Mouse (Mus musculus) midbrain, embryonic 10.5 days (tissue): ENCODE measurements around the gene Ccdc92. TPM values are rescaled to one million over a fixed set of nuclear protein-coding genes. Genes with fewer than 3 reads are reported as not detected.

Experiments
- DNase-seq: peaks from one replicate; pipeline ENCODE4 v3.0.0-alpha.2; 2017; ENCODE audit warnings: low spot score
- H3K27ac ChIP-seq: fragments of 300-500 bp; sonication (generic); replicated peaks from 2 replicates; pipeline ENCODE4 v1.5.1; 2016; ENCODE audit warnings: mild to moderate bottlenecking
- H3K27me3 ChIP-seq: fragments of 300-500 bp; sonication (generic); 2 replicates; pipeline ENCODE4 v1.6.1; 2016; ENCODE audit warnings: low read depth, mild to moderate bottlenecking; ENCODE audit not compliant: poor library complexity, severe bottlenecking
- H3K36me3 ChIP-seq: fragments of 300-500 bp; sonication (generic); 2 replicates; pipeline ENCODE4 v1.6.1; 2016; ENCODE audit warnings: mild to moderate bottlenecking, moderate library complexity
- H3K4me1 ChIP-seq: fragments of 300-500 bp; sonication (generic); 2 replicates; pipeline ENCODE4 v1.6.1; 2016
- H3K4me3 ChIP-seq: fragments of 300-500 bp; sonication (generic); 2 replicates; pipeline ENCODE4 v1.5.1; 2016; ENCODE audit warnings: mild to moderate bottlenecking, moderate library complexity
- H3K9me3 ChIP-seq: fragments of 300-500 bp; sonication (generic); replicated peaks from 2 replicates; pipeline ENCODE4 v1.6.1; 2016; ENCODE audit warnings: mild to moderate bottlenecking
- WGBS: fragments of 180-500 bp; shearing (Covaris S2); methylation state at CpG from one replicate; pipeline ENCODE4 v1.1.7; 2016; 5-methylcytosine and 5-hydroxymethylcytosine counted together
- polyA plus RNA-seq: library from polyadenylated mRNA; unstranded; fragments of >200 nt; fragmentation: Nextera tagmentation; extraction: Ambion mirVana; gene quantifications from 2 replicates; pipeline ENCODE4 v1.2.1, GENCODE M21; 2016

Gene Ccdc92
- polyA plus RNA-seq, 1 experiment from 2014 or later = 12.1 TPM

- H3K4me1 ChIP-seq = no peaks in the 10 kb centered on the region
- H3K36me3 ChIP-seq = peaks cover 85% of the 10 kb centered on the region
- WGBS = 91% methylated on average over 6 of the region's 6 CpGs
- no peaks in the 10 kb centered on the region for H3K27me3 ChIP-seq
- no peaks in the 10 kb centered on the region for H3K9me3 ChIP-seq
- H3K4me3 ChIP-seq = no peak overlapping the region
- H3K27ac ChIP-seq = no peak overlapping the region
- no peak for DNase-seq
Observed at GRCm38 (mm10) chr5:124879801-124880200, 17.6 kb upstream of the Ccdc92 start.

GRCm38 (mm10) chr5:124879251-124879650, 17.0 kb upstream of the Ccdc92 start:
- 99% methylated on average over 4 of the region's 4 CpGs for WGBS
- peaks cover 85% of the 10 kb centered on the region for H3K36me3 ChIP-seq

GRCm38 (mm10) chr5:124873890-124874601, 11.8 kb upstream of the Ccdc92 start:
- Histone ChIP-seq H3K36me3 (peaks cover 79% of the 10 kb centered on the region), H3K4me3 (no peak overlapping the region), H3K27ac (no peak overlapping the region), H3K4me1 (peaks cover 11% of the 10 kb centered on the region), H3K9me3 (no peaks in the 10 kb centered on the region), H3K27me3 (no peaks in the 10 kb centered on the region)
- DNase-seq = no peak
- 89% methylated on average over 6 of the region's 6 CpGs for WGBS

More at GRCm38 (mm10) chr5:124879251-124879650, 17.0 kb upstream of the Ccdc92 start:
- Histone ChIP-seq H3K4me1 (no peaks in the 10 kb centered on the region), H3K9me3 (no peaks in the 10 kb centered on the region), H3K27ac (no peak overlapping the region), H3K4me3 (no peak overlapping the region), H3K27me3 (no peaks in the 10 kb centered on the region)
- no peak for DNase-seq

GRCm38 (mm10) chr5:124873096-124873495, 10.9 kb upstream of the Ccdc92 start:
- no peak overlapping the region for H3K4me3 ChIP-seq

GRCm38 (mm10) chr5:124872033-124872432, 9.8 kb upstream of the Ccdc92 start:
- H3K27me3 ChIP-seq = no peaks in the 10 kb centered on the region
- peaks cover 87% of the 10 kb centered on the region for H3K36me3 ChIP-seq
- H3K4me3 ChIP-seq = no peak overlapping the region
- H3K4me1 ChIP-seq = peaks cover 16% of the 10 kb centered on the region
- no peaks in the 10 kb centered on the region for H3K9me3 ChIP-seq
- no peak for DNase-seq
- 90% methylated on average over 2 of the region's 2 CpGs for WGBS
- no peak overlapping the region for H3K27ac ChIP-seq

More at GRCm38 (mm10) chr5:124873096-124873495, 10.9 kb upstream of the Ccdc92 start:
- H3K36me3 ChIP-seq = peaks cover 83% of the 10 kb centered on the region
- no peaks in the 10 kb centered on the region for H3K27me3 ChIP-seq
- 94% methylated on average over 3 of the region's 3 CpGs for WGBS
- DNase-seq = no peak
- peaks cover 11% of the 10 kb centered on the region for H3K4me1 ChIP-seq
- no peak overlapping the region for H3K27ac ChIP-seq
- H3K9me3 ChIP-seq = no peaks in the 10 kb centered on the region

- no peak overlapping the region for H3K27ac ChIP-seq
- no peak overlapping the region for H3K4me3 ChIP-seq
- peak; percentile 37 for DNase-seq
Observed at GRCm38 (mm10) chr5:124868981-124869380, 6.8 kb upstream of the Ccdc92 start.

GRCm38 (mm10) chr5:124862871-124863741, 882 bp upstream of the Ccdc92 start:
- peaks cover 41% of the 10 kb centered on the region for H3K4me1 ChIP-seq
- H3K36me3 ChIP-seq = peaks cover 34% of the 10 kb centered on the region
- peak overlapping the region; percentile 95 for H3K27ac ChIP-seq
- peak; percentile 64 for DNase-seq
- H3K9me3 ChIP-seq = no peaks in the 10 kb centered on the region
- under 1% methylated on average over 87 of the region's 88 CpGs for WGBS
- H3K4me3 ChIP-seq = peak overlapping the region; percentile 74
- H3K27me3 ChIP-seq = peaks cover 32% of the 10 kb centered on the region

More at GRCm38 (mm10) chr5:124868981-124869380, 6.8 kb upstream of the Ccdc92 start:
- Histone ChIP-seq H3K36me3 (peaks cover 83% of the 10 kb centered on the region), H3K4me1 (peaks cover 27% of the 10 kb centered on the region), H3K9me3 (no peaks in the 10 kb centered on the region), H3K27me3 (no peaks in the 10 kb centered on the region)
- 59% methylated on average over 4 of the region's 4 CpGs for WGBS

GRCm38 (mm10) chr5:124861463-124861862, 761 bp downstream of the Ccdc92 start:
- no peaks in the 10 kb centered on the region for H3K9me3 ChIP-seq
- peaks cover 36% of the 10 kb centered on the region for H3K4me1 ChIP-seq
- peak overlapping the region; percentile 95 for H3K27ac ChIP-seq
- WGBS = under 1% methylated on average over 33 of the region's 33 CpGs
- peak overlapping the region; percentile 74 for H3K4me3 ChIP-seq
- peaks cover 32% of the 10 kb centered on the region for H3K27me3 ChIP-seq
- DNase-seq = peak; percentile 39
- peaks cover 18% of the 10 kb centered on the region for H3K36me3 ChIP-seq

GRCm38 (mm10) chr5:124860013-124860412, 2.2 kb downstream of the Ccdc92 start:
- peak; percentile 22 for DNase-seq
- Histone ChIP-seq H3K36me3 (peaks cover 4% of the 10 kb centered on the region), H3K27me3 (peaks cover 32% of the 10 kb centered on the region), H3K27ac (no peak overlapping the region), H3K9me3 (no peaks in the 10 kb centered on the region), H3K4me1 (peaks cover 35% of the 10 kb centered on the region), H3K4me3 (no peak overlapping the region)
- 22% methylated on average over 5 of the region's 5 CpGs for WGBS

GRCm38 (mm10) chr5:124854202-124854601, 8.0 kb downstream of the Ccdc92 start:
- Histone ChIP-seq H3K27ac (no peak overlapping the region), H3K27me3 (peaks cover 4% of the 10 kb centered on the region; the same call in 1 of the 2 replicates), H3K9me3 (no peaks in the 10 kb centered on the region), H3K36me3 (no peaks in the 10 kb centered on the region), H3K4me1 (no peaks in the 10 kb centered on the region), H3K4me3 (no peak overlapping the region)
- DNase-seq = no peak
- WGBS = 90% methylated on average over 4 of the region's 4 CpGs

GRCm38 (mm10) chr5:124853079-124853478, 9.1 kb downstream of the Ccdc92 start:
- Histone ChIP-seq H3K36me3 (no peaks in the 10 kb centered on the region), H3K27ac (no peak overlapping the region), H3K4me1 (no peaks in the 10 kb centered on the region), H3K4me3 (no peak overlapping the region), H3K27me3 (no peaks in the 10 kb centered on the region), H3K9me3 (no peaks in the 10 kb centered on the region)
- no peak for DNase-seq
- 91% methylated on average over 2 of the region's 2 CpGs for WGBS

- H3K9me3 ChIP-seq = no peaks in the 10 kb centered on the region
- no peak for DNase-seq
- H3K27me3 ChIP-seq = no peaks in the 10 kb centered on the region
- WGBS = 44% methylated on average over 2 of the region's 2 CpGs
- H3K27ac ChIP-seq = no peak overlapping the region
- H3K4me1 ChIP-seq = no peaks in the 10 kb centered on the region
- H3K36me3 ChIP-seq = no peaks in the 10 kb centered on the region
- H3K4me3 ChIP-seq = no peak overlapping the region
Observed at GRCm38 (mm10) chr5:124852294-124852693, 9.9 kb downstream of the Ccdc92 start.

GRCm38 (mm10) chr5:124851572-124851971, 10.7 kb downstream of the Ccdc92 start:
- no peak for DNase-seq
- WGBS = 49% methylated on average over 4 of the region's 4 CpGs
- H3K27ac ChIP-seq = no peak overlapping the region

More at GRCm38 (mm10) chr5:124851572-124851971, 10.7 kb downstream of the Ccdc92 start:
- Histone ChIP-seq H3K27me3 (no peaks in the 10 kb centered on the region), H3K9me3 (no peaks in the 10 kb centered on the region), H3K36me3 (no peaks in the 10 kb centered on the region), H3K4me3 (no peak overlapping the region), H3K4me1 (no peaks in the 10 kb centered on the region)
